Mouse (Mus musculus): ENCODE data around the gene Psmb10. TPM values are rescaled to one million over a fixed set of nuclear protein-coding genes. Genes with fewer than 3 reads are reported as not detected.

Psmb10 gene
- total RNA-seq, 2 experiments from 2014 or later: 19.1 to 22.1 TPM

Small RNA genes lying within 50 kb of the gene (microRNA-seq; reads per million reads assigned to microRNA genes)
- 0 reads per million in 2 experiments for gene Mir7074 (ENCODE audit: borderline replicate concordance in 2 of 2)

Other genes starting within 250 kb of the Psmb10 start
- 1 to 10 TPM; 6.5 to 6.8 TPM for gene Acd, start 237.3 kb downstream of the Psmb10 start, total RNA-seq (2021)
- 1 to 10 TPM; 5.4 to 5.7 TPM for gene Pard6a, start 237.3 kb downstream of the Psmb10 start, total RNA-seq (2021)
- not detected for gene 4933405L10Rik, start 230.8 kb downstream of the Psmb10 start, total RNA-seq (2021)
- gene Enkd1, start 230.2 kb downstream of the Psmb10 start, total RNA-seq (2021): 1 to 10 TPM in 1 of 2 experiments, under 1 TPM in 1; 0.82 to 1.0 TPM
- gene Gfod2, start 179.8 kb downstream of the Psmb10 start, total RNA-seq (2021): 1 to 10 TPM; 5.1 to 6.2 TPM
- 10 to 100 TPM; 14.6 to 20.5 TPM for gene Ranbp10, start 111.1 kb downstream of the Psmb10 start, total RNA-seq (2021)
- gene Tsnaxip1, start 110.7 kb downstream of the Psmb10 start, total RNA-seq (2021): not detected
- 1 to 10 TPM; 1.2 to 1.7 TPM for gene Cenpt, start 85.2 kb downstream of the Psmb10 start, total RNA-seq (2021)
- 10 to 100 TPM; 19.3 to 19.5 TPM for gene Thap11, start 83.3 kb downstream of the Psmb10 start, total RNA-seq (2021)
- 10 to 100 TPM; 47.7 to 79.5 TPM for gene Nutf2, start 77.9 kb downstream of the Psmb10 start, total RNA-seq (2021)
- 10 to 100 TPM; 17.5 to 18.4 TPM for gene Edc4, start 57.6 kb downstream of the Psmb10 start, total RNA-seq (2021)
- gene Nrn1l, start 44.9 kb downstream of the Psmb10 start, total RNA-seq (2021): not detected
- gene Pskh1, start 38.0 kb downstream of the Psmb10 start, total RNA-seq (2021): 10 to 100 TPM in 1 of 2 experiments, 1 to 10 TPM in 1; 10.0 to 10.7 TPM
- gene Ctrl, start 4.6 kb downstream of the Psmb10 start, total RNA-seq (2021): not detected
- gene Lcat, start 4.9 kb upstream of the Psmb10 start, total RNA-seq (2021): under 1 TPM; 0.46 to 0.80 TPM
- 10 to 100 TPM; 11.5 to 14.4 TPM for gene Slc12a4, start 27.7 kb upstream of the Psmb10 start, total RNA-seq (2021)
- not detected for gene Dpep3, start 41.0 kb upstream of the Psmb10 start, total RNA-seq (2021)
- 10 to 100 TPM in 1 of 2 experiments, 1 to 10 TPM in 1; 8.7 to 10.6 TPM for gene Dus2, start 52.9 kb upstream of the Psmb10 start, total RNA-seq (2021)
- gene Dpep2nb, start 67.5 kb upstream of the Psmb10 start, total RNA-seq (2021): not detected
- 1 to 10 TPM; 8.3 to 9.0 TPM for gene Ddx28, start 73.4 kb upstream of the Psmb10 start, total RNA-seq (2021)
- 10 to 100 TPM; 20.1 to 22.4 TPM for gene Nfatc3, start 120.4 kb upstream of the Psmb10 start, total RNA-seq (2021)
- under 1 TPM in 1 of 2 experiments, not detected in 1; 0.46 TPM for gene Esrp2, start 198.5 kb upstream of the Psmb10 start, total RNA-seq (2021)
- gene Pla2g15, start 212.0 kb upstream of the Psmb10 start, total RNA-seq (2021): 1 to 10 TPM; 2.9 to 3.8 TPM
- gene Slc7a6, start 230.4 kb upstream of the Psmb10 start, total RNA-seq (2021): 1 to 10 TPM; 7.9 to 8.6 TPM

All from gastrocnemius, postnatal 25 days (tissue).